Mouse (Mus musculus) neural tube, embryonic 15.5 days (tissue): ENCODE data around the gene Git2. TPM values are rescaled to one million over a fixed set of nuclear protein-coding genes. Genes with fewer than 3 reads are reported as not detected.

Experiments
- ATAC-seq: fragments of 200-750 bp; cut with Nextera tagmentation; 2 replicates; pipeline ENCODE4 v1.8.0; 2017; ENCODE audit warnings: mild to moderate bottlenecking, moderate TSS enrichment, moderate library complexity; ENCODE audit not compliant: low FRiP score
- H3K27ac ChIP-seq: fragments of 300-500 bp; sonication (generic); replicated peaks from 2 replicates; pipeline ENCODE4 v1.5.1; 2015; ENCODE audit warnings: mild to moderate bottlenecking, inconsistent platforms
- H3K27me3 ChIP-seq: fragments of 300-500 bp; sonication (generic); replicated peaks from 2 replicates; pipeline ENCODE4 v1.6.1; 2015; ENCODE audit warnings: inconsistent platforms
- H3K36me3 ChIP-seq: fragments of 300-500 bp; sonication (generic); 2 replicates; pipeline ENCODE4 v1.6.1; 2015; ENCODE audit warnings: inconsistent platforms
- H3K4me1 ChIP-seq: fragments of 300-500 bp; sonication (generic); 2 replicates; pipeline ENCODE4 v1.6.1; 2015; ENCODE audit warnings: inconsistent platforms
- H3K4me2 ChIP-seq: fragments of 300-500 bp; sonication (generic); 2 replicates; pipeline ENCODE4 v1.6.1; 2015; ENCODE audit warnings: inconsistent platforms, mild to moderate bottlenecking, moderate library complexity
- H3K4me3 ChIP-seq: fragments of 300-500 bp; sonication (generic); replicated peaks from 2 replicates; pipeline ENCODE4 v1.5.1; 2015; ENCODE audit warnings: mild to moderate bottlenecking, inconsistent platforms
- H3K9ac ChIP-seq: fragments of 300-500 bp; sonication (generic); replicated peaks from 2 replicates; pipeline ENCODE4 v1.6.1; 2015; ENCODE audit warnings: mild to moderate bottlenecking, inconsistent platforms
- H3K9me3 ChIP-seq: fragments of 300-500 bp; sonication (generic); replicated peaks from 2 replicates; pipeline ENCODE4 v1.6.1; 2016; ENCODE audit warnings: inconsistent platforms
- WGBS: fragments of 180-500 bp; shearing (Covaris S2); methylation state at CpG from one replicate; pipeline ENCODE4 v1.1.7; 2015; ENCODE audit warnings: mixed read lengths; 5-methylcytosine and 5-hydroxymethylcytosine counted together
- polyA plus RNA-seq: library from polyadenylated mRNA; unstranded; fragments of >200 nt; fragmentation: Nextera tagmentation; extraction: Ambion mirVana; gene quantifications from 2 replicates; pipeline ENCODE4 v1.2.1, GENCODE M21; 2015

The Git2 gene
- polyA plus RNA-seq, 1 experiment from 2014 or later = 47.7 TPM

GRCm38 (mm10) chr5:114733606-114734005 lies 41.7 kb downstream of the Git2 start:
- Histone ChIP-seq H3K27me3 (no peaks in the 10 kb centered on the region), H3K27ac (no peak overlapping the region), H3K9ac (no peak overlapping the region), H3K4me3 (no peak overlapping the region), H3K4me2 (no peak overlapping the region), H3K36me3 (peaks cover 93% of the 10 kb centered on the region), H3K4me1 (no peaks in the 10 kb centered on the region), H3K9me3 (no peaks in the 10 kb centered on the region)
- no peak for ATAC-seq
- 86% methylated on average over 15 of the region's 15 CpGs for WGBS

- ATAC-seq = no peak
- Histone ChIP-seq H3K4me1 (no peaks in the 10 kb centered on the region), H3K4me2 (no peak overlapping the region), H3K4me3 (no peak overlapping the region), H3K27ac (no peak overlapping the region), H3K36me3 (peaks cover 92% of the 10 kb centered on the region), H3K9ac (no peak overlapping the region), H3K9me3 (no peaks in the 10 kb centered on the region), H3K27me3 (no peaks in the 10 kb centered on the region)
- 92% methylated on average over 15 of the region's 15 CpGs for WGBS
These were observed 43.3 kb downstream of the Git2 start for GRCm38 (mm10) chr5:114731969-114732368.

GRCm38 (mm10) chr5:114731498-114731897 lies 43.8 kb downstream of the Git2 start:
- H3K4me2 ChIP-seq = no peak overlapping the region
- WGBS = 78% methylated on average over 6 of the region's 6 CpGs
- H3K36me3 ChIP-seq = peaks cover 88% of the 10 kb centered on the region
- H3K9me3 ChIP-seq = no peaks in the 10 kb centered on the region
- H3K27me3 ChIP-seq = no peaks in the 10 kb centered on the region
- H3K4me1 ChIP-seq = no peaks in the 10 kb centered on the region
- no peak overlapping the region for H3K4me3 ChIP-seq
- H3K9ac ChIP-seq = no peak overlapping the region
- ATAC-seq = no peak
- H3K27ac ChIP-seq = no peak overlapping the region

GRCm38 (mm10) chr5:114730129-114730528 lies 45.2 kb downstream of the Git2 start:
- no peak for ATAC-seq
- 79% methylated on average over 10 of the region's 10 CpGs for WGBS
- H3K9me3 ChIP-seq = no peaks in the 10 kb centered on the region
- H3K4me3 ChIP-seq = no peak overlapping the region
- no peak overlapping the region for H3K4me2 ChIP-seq
- H3K9ac ChIP-seq = no peak overlapping the region
- no peaks in the 10 kb centered on the region for H3K27me3 ChIP-seq
- no peak overlapping the region for H3K27ac ChIP-seq
- H3K4me1 ChIP-seq = no peaks in the 10 kb centered on the region
- peaks cover 80% of the 10 kb centered on the region for H3K36me3 ChIP-seq

GRCm38 (mm10) chr5:114728160-114728559 lies 47.2 kb downstream of the Git2 start:
- Histone ChIP-seq H3K9ac (no peak overlapping the region), H3K9me3 (no peaks in the 10 kb centered on the region), H3K36me3 (peaks cover 70% of the 10 kb centered on the region), H3K4me1 (no peaks in the 10 kb centered on the region), H3K4me3 (no peak overlapping the region), H3K4me2 (no peak overlapping the region), H3K27ac (no peak overlapping the region), H3K27me3 (no peaks in the 10 kb centered on the region)
- no peak for ATAC-seq
- WGBS = 92% methylated on average over 10 of the region's 10 CpGs

GRCm38 (mm10) chr5:114722846-114723245 lies 52.5 kb downstream of the Git2 start:
- Histone ChIP-seq H3K4me1 (no peaks in the 10 kb centered on the region), H3K9ac (no peak overlapping the region), H3K36me3 (peaks cover 68% of the 10 kb centered on the region), H3K27me3 (no peaks in the 10 kb centered on the region), H3K9me3 (no peaks in the 10 kb centered on the region), H3K4me3 (no peak overlapping the region), H3K27ac (no peak overlapping the region), H3K4me2 (no peak overlapping the region)
- 94% methylated on average over 13 of the region's 13 CpGs for WGBS
- ATAC-seq = no peak

GRCm38 (mm10) chr5:114721969-114722368 lies 53.3 kb downstream of the Git2 start:
- Histone ChIP-seq H3K4me2 (no peak overlapping the region), H3K4me3 (no peak overlapping the region), H3K9ac (no peak overlapping the region), H3K27me3 (no peaks in the 10 kb centered on the region), H3K36me3 (peaks cover 68% of the 10 kb centered on the region), H3K27ac (no peak overlapping the region), H3K9me3 (no peaks in the 10 kb centered on the region), H3K4me1 (no peaks in the 10 kb centered on the region)
- WGBS = 94% methylated on average over 10 of the region's 10 CpGs
- ATAC-seq = no peak

- H3K4me3 ChIP-seq = no peak overlapping the region
- H3K9me3 ChIP-seq = no peaks in the 10 kb centered on the region
- no peak overlapping the region for H3K4me2 ChIP-seq
- 74% methylated on average over 11 of the region's 11 CpGs for WGBS
- H3K4me1 ChIP-seq = no peaks in the 10 kb centered on the region
- H3K27ac ChIP-seq = no peak overlapping the region
- H3K27me3 ChIP-seq = no peaks in the 10 kb centered on the region
- H3K36me3 ChIP-seq = peaks cover 79% of the 10 kb centered on the region
- H3K9ac ChIP-seq = no peak overlapping the region
- ATAC-seq = no peak
These were observed 54.5 kb downstream of the Git2 start for GRCm38 (mm10) chr5:114720784-114721183.

GRCm38 (mm10) chr5:114719928-114720270 lies 55.4 kb downstream of the Git2 start:
- no peak overlapping the region for H3K4me2 ChIP-seq
- ATAC-seq = no peak
- no peak overlapping the region for H3K4me3 ChIP-seq
- H3K27me3 ChIP-seq = no peaks in the 10 kb centered on the region
- H3K4me1 ChIP-seq = no peaks in the 10 kb centered on the region
- H3K36me3 ChIP-seq = peaks cover 84% of the 10 kb centered on the region
- H3K9ac ChIP-seq = no peak overlapping the region
- H3K9me3 ChIP-seq = no peaks in the 10 kb centered on the region
- H3K27ac ChIP-seq = no peak overlapping the region
- 94% methylated on average over 6 of the region's 6 CpGs for WGBS

GRCm38 (mm10) chr5:114719003-114719927 lies 56.1 kb downstream of the Git2 start:
- Histone ChIP-seq H3K36me3 (peaks cover 88% of the 10 kb centered on the region), H3K9me3 (no peaks in the 10 kb centered on the region), H3K4me2 (no peak overlapping the region)

GRCm38 (mm10) chr5:114718483-114718882 lies 56.8 kb downstream of the Git2 start:
- no peak for ATAC-seq

More at GRCm38 (mm10) chr5:114719003-114719927, 56.1 kb downstream of the Git2 start:
- Histone ChIP-seq H3K27ac (no peak overlapping the region), H3K27me3 (no peaks in the 10 kb centered on the region), H3K4me3 (no peak overlapping the region), H3K9ac (no peak overlapping the region), H3K4me1 (no peaks in the 10 kb centered on the region)
- no peak for ATAC-seq
- 91% methylated on average over 20 of the region's 20 CpGs for WGBS

GRCm38 (mm10) chr5:114717937-114718336 lies 57.4 kb downstream of the Git2 start:
- 92% methylated on average over 8 of the region's 8 CpGs for WGBS
- peaks cover 97% of the 10 kb centered on the region for H3K36me3 ChIP-seq
- no peaks in the 10 kb centered on the region for H3K4me1 ChIP-seq
- H3K27ac ChIP-seq = no peak overlapping the region
- no peak overlapping the region for H3K4me2 ChIP-seq
- ATAC-seq = no peak
- H3K4me3 ChIP-seq = no peak overlapping the region
- H3K9me3 ChIP-seq = no peaks in the 10 kb centered on the region
- no peaks in the 10 kb centered on the region for H3K27me3 ChIP-seq
- H3K9ac ChIP-seq = no peak overlapping the region

More at GRCm38 (mm10) chr5:114718483-114718882, 56.8 kb downstream of the Git2 start:
- Histone ChIP-seq H3K9me3 (no peaks in the 10 kb centered on the region), H3K4me1 (no peaks in the 10 kb centered on the region), H3K27me3 (no peaks in the 10 kb centered on the region), H3K9ac (no peak overlapping the region), H3K36me3 (peaks cover 92% of the 10 kb centered on the region), H3K4me2 (no peak overlapping the region), H3K4me3 (no peak overlapping the region), H3K27ac (no peak overlapping the region)
- 83% methylated on average over 13 of the region's 13 CpGs for WGBS
